Mouse (Mus musculus): ENCODE data around the gene Map4k2.

GRCm38 (mm10) chr19:6300402-6300841, 40.5 kb upstream of the Map4k2 start:
- TF ChIP-seq POLR2A (IDR thresholded peaks at IDR 0.05; ENCODE audit: control insufficient read depth, extremely low read depth, insufficient read depth, low read length, poor library complexity), result no peak
- TF ChIP-seq CTCF (IDR thresholded peaks at IDR 0.05; ENCODE audit: borderline replicate concordance, control insufficient read depth, extremely low read depth, insufficient read depth, low read length, poor library complexity), result no peak

Measured in thymus, adult 2 months (tissue).